8 mouse cellular contexts compared by ENCODE assay signal in genomic region chr17:66076174-66076927, GRCm38 (mm10). TPM values are rescaled to one million over a fixed set of nuclear protein-coding genes. Genes with fewer than 3 reads are reported as not detected.
DNase-seq lines count a peak whose midpoint lies in the region; ATAC-seq and TF ChIP-seq lines count a peak whose summit lies in the region.

No protein-coding gene starts in this region.

- no peaks in the 10 kb centered on the region for H3K27me3 ChIP-seq in spleen, adult 2 months (ENCODE audit: control insufficient read depth, insufficient read depth, low read length)
- no peaks in the 10 kb centered on the region for H3K27me3 ChIP-seq in hindbrain, embryonic 16.5 days (replicated peaks; ENCODE audit: control insufficient read depth, insufficient read depth, low read length)
- no peaks in the 10 kb centered on the region for H3K27me3 ChIP-seq in midbrain, embryonic 11.5 days (ENCODE audit: control insufficient read depth, insufficient read depth, low read length)
- no peaks in the 10 kb centered on the region for H3K27me3 ChIP-seq in splenic B cell, adult 2 months (ENCODE audit: control insufficient read depth, insufficient read depth, low read length, poor library complexity, severe bottlenecking)

- ATAC-seq in frontal cortex, adult (ENCODE audit: low TSS enrichment), result peak; percentile 54
- ATAC-seq in hindbrain, embryonic 16.5 days, result peak; percentile 85
- ATAC-seq in midbrain, embryonic 11.5 days (ENCODE audit: low FRiP score), result peak; percentile 90

- TF ChIP-seq CTCF in spleen, adult 2 months (IDR thresholded peaks at IDR 0.05; ENCODE audit: extremely low read depth, insufficient read depth, insufficient read length, insufficient replicate concordance), result no peak

- H3K36me3 ChIP-seq in spleen, adult 2 months (ENCODE audit: control insufficient read depth, insufficient read depth, low read length), result peaks cover 11% of the 10 kb centered on the region
- H3K36me3 ChIP-seq in hindbrain, embryonic 16.5 days (ENCODE audit: control insufficient read depth, insufficient read depth, low read length), result peaks cover 15% of the 10 kb centered on the region
- no peaks in the 10 kb centered on the region; the same call in 1 of the 2 replicates for H3K36me3 ChIP-seq in midbrain, embryonic 11.5 days (ENCODE audit: control insufficient read depth, insufficient read depth, low read length)
- H3K36me3 ChIP-seq in splenic B cell, adult 2 months (ENCODE audit: control insufficient read depth, insufficient read depth, low read length, poor library complexity, severe bottlenecking), result peaks cover 3% of the 10 kb centered on the region; the same call in 1 of the 2 replicates

- WGBS in spleen, adult 2 months, result 3% methylated on average over 92 of the region's 95 CpGs
- WGBS in hindbrain, embryonic 16.5 days, result under 1% methylated on average over 68 of the region's 95 CpGs
- WGBS in midbrain, embryonic 11.5 days, result under 1% methylated on average over 66 of the region's 95 CpGs

- peak; percentile 7 to 33 for DNase-seq in spleen, adult 2 months (ENCODE audit: low read depth in 1 of 2, low spot score in 2 of 2)
- no peak for DNase-seq in spleen, adult 12 weeks (ENCODE audit: low spot score)
- DNase-seq in cerebellum, adult 18-20 months, result peak; percentile 58 to 76
- peak; percentile 59 to 66 for DNase-seq in left cerebral cortex, postnatal 36 days (ENCODE audit: low spot score in 2 of 2)
- DNase-seq in midbrain, embryonic 11.5 days (ENCODE audit: low spot score, missing footprints), result peak; percentile 96
- peak; percentile 64 for DNase-seq in splenic B cell, adult 2 months (ENCODE audit: low read depth, low spot score)

- H3K4me1 ChIP-seq in spleen, adult 2 months (ENCODE audit: control insufficient read depth, insufficient read depth, insufficient read length), result peaks cover 4% of the 10 kb centered on the region; the same call in 1 of the 2 replicates
- H3K4me1 ChIP-seq in hindbrain, embryonic 16.5 days (ENCODE audit: control insufficient read depth, insufficient read depth, low read depth, low read length), result peaks cover 15% of the 10 kb centered on the region
- H3K4me1 ChIP-seq in midbrain, embryonic 11.5 days (ENCODE audit: control insufficient read depth, insufficient read depth, low read length), result peaks cover 12% of the 10 kb centered on the region; the same call in 1 of the 2 replicates

- intact Hi-C loops in left cerebral cortex, postnatal 36 days (cut with DNase I), result no loop called here

- peak overlapping the region; percentile 74 for H3K4me2 ChIP-seq in hindbrain, embryonic 16.5 days (ENCODE audit: low read length)
- peak overlapping the region; percentile 84 for H3K4me2 ChIP-seq in midbrain, embryonic 11.5 days

- H3K9ac ChIP-seq in hindbrain, embryonic 16.5 days (ENCODE audit: low read depth, low read length), result peak overlapping the region; percentile 96
- peak overlapping the region; percentile 74 for H3K9ac ChIP-seq in midbrain, embryonic 11.5 days (ENCODE audit: low read length)

- H3K4me3 ChIP-seq in spleen, adult 2 months (ENCODE audit: extremely low read depth, insufficient read depth, insufficient read length), result peak overlapping the region; percentile 90
- H3K4me3 ChIP-seq in hindbrain, embryonic 16.5 days (ENCODE audit: low read length), result peak overlapping the region; percentile 96
- H3K4me3 ChIP-seq in midbrain, embryonic 11.5 days (ENCODE audit: low read depth, low read length), result peak overlapping the region; percentile 95

- H3K27ac ChIP-seq in spleen, adult 2 months (ENCODE audit: insufficient read depth, low read length), result peak overlapping the region; percentile 93
- peak overlapping the region; percentile 97 for H3K27ac ChIP-seq in hindbrain, embryonic 16.5 days (ENCODE audit: low read depth, low read length)
- peak overlapping the region; percentile 81 for H3K27ac ChIP-seq in midbrain, embryonic 11.5 days (ENCODE audit: low read depth, low read length)

- no peaks in the 10 kb centered on the region for H3K9me3 ChIP-seq in hindbrain, embryonic 16.5 days (ENCODE audit: control insufficient read depth, low read length)
- no peaks in the 10 kb centered on the region for H3K9me3 ChIP-seq in midbrain, embryonic 11.5 days (ENCODE audit: control insufficient read depth, low read length)

- no peak for TF ChIP-seq POLR2A in spleen, adult 2 months (IDR thresholded peaks at IDR 0.05; ENCODE audit: low read depth, low read length)

RNA-seq across cellular contexts. Expression of gene Ankrd12, which starts 0.5 kb away (rescaled TPM):
- polyA plus RNA-seq in spleen, adult 2 months (2012; rRNA removed), result 3.5 and 3.9 TPM in 2 replicates
- 154 and 167 TPM in 2 replicates for polyA plus RNA-seq in hindbrain, embryonic 16.5 days (2015; fragmentation: Nextera tagmentation; extraction: Ambion mirVana)
- 100 to 1,000 TPM; 217 to 219 TPM for total RNA-seq in left cerebral cortex, postnatal 36 days (2021)
- polyA plus RNA-seq in midbrain, embryonic 11.5 days (2014; fragmentation: Nextera tagmentation; extraction: Ambion mirVana), result 32.7 and 36.3 TPM in 2 replicates

RNA-seq across cellular contexts. Expression of gene Ndufv2, which starts 25.0 kb away (rescaled TPM):
- 15.3 and 16.4 TPM in 2 replicates for polyA plus RNA-seq in spleen, adult 2 months (2012; rRNA removed)
- 392 and 420 TPM in 2 replicates for polyA plus RNA-seq in hindbrain, embryonic 16.5 days (2015; fragmentation: Nextera tagmentation; extraction: Ambion mirVana)
- 100 to 1,000 TPM; 224 to 227 TPM for total RNA-seq in left cerebral cortex, postnatal 36 days (2021)
- 333 and 347 TPM in 2 replicates for polyA plus RNA-seq in midbrain, embryonic 11.5 days (2014; fragmentation: Nextera tagmentation; extraction: Ambion mirVana)

RNA-seq across cellular contexts. Expression of gene Washc1, which starts 35.0 kb away (rescaled TPM):
- 36.3 and 43.7 TPM in 2 replicates for polyA plus RNA-seq in spleen, adult 2 months (2012; rRNA removed)
- polyA plus RNA-seq in hindbrain, embryonic 16.5 days (2015; fragmentation: Nextera tagmentation; extraction: Ambion mirVana), result 46.5 and 49.2 TPM in 2 replicates
- total RNA-seq in left cerebral cortex, postnatal 36 days (2021), result 10 to 100 TPM; 43.3 to 44.5 TPM
- polyA plus RNA-seq in midbrain, embryonic 11.5 days (2014; fragmentation: Nextera tagmentation; extraction: Ambion mirVana), result 28.5 and 30.8 TPM in 2 replicates

RNA-seq across cellular contexts. Expression of gene Ddx11, which starts 47.0 kb away (rescaled TPM):
- 6.7 and 7.3 TPM in 2 replicates for polyA plus RNA-seq in spleen, adult 2 months (2012; rRNA removed)
- polyA plus RNA-seq in hindbrain, embryonic 16.5 days (2015; fragmentation: Nextera tagmentation; extraction: Ambion mirVana), result 4.8 and 7.2 TPM in 2 replicates
- 1 to 10 TPM; 1.2 to 1.9 TPM for total RNA-seq in left cerebral cortex, postnatal 36 days (2021)
- polyA plus RNA-seq in midbrain, embryonic 11.5 days (2014; fragmentation: Nextera tagmentation; extraction: Ambion mirVana), result 13.4 and 15.7 TPM in 2 replicates

Comparison
In these comparisons a context has a peak if more than half of its experiments do, and no peak if none do; other contexts are left out.
1. RNA of gene Ndufv2, which starts 25.0 kb away (polyA plus RNA-seq): 392 to 420 TPM in hindbrain, embryonic 16.5 days and 333 to 347 TPM in midbrain, embryonic 11.5 days; 15.3 to 16.4 TPM in spleen, adult 2 months; every median in the first group is over 10 times any median in the second.
2. Peak in every context shown above with its lines, with median percentiles within 50 percentile points of each other: H3K27ac ChIP-seq, H3K4me3 ChIP-seq and ATAC-seq.